Mouse (Mus musculus): Measurements from ENCODE around the gene Sgip1. TPM values are rescaled to one million over a fixed set of nuclear protein-coding genes. Genes with fewer than 3 reads are reported as not detected.

Gene Sgip1
- total RNA-seq (2014; fragmentation: Nextera tagmentation) (3.4 and 9.2 TPM in 2 replicates), total RNA-seq (2017) (10.4 and 17.0 TPM in 2 replicates)

GRCm38 (mm10) chr4:102741287-102741686, at the start of gene Sgip1:
Gene Sgip1, plus strand, starts transcription at chr4:102741297.
- ATAC-seq (replicated peaks; ENCODE audit: poor library complexity, severe bottlenecking) = peak; percentile 87

- ATAC-seq (replicated peaks; ENCODE audit: poor library complexity, severe bottlenecking) = peak; percentile 79
Measured at GRCm38 (mm10) chr4:102691402-102691801, 49.7 kb upstream of the Sgip1 start.

- ATAC-seq (replicated peaks; ENCODE audit: poor library complexity, severe bottlenecking) = no peak
Measured at GRCm38 (mm10) chr4:102697966-102698365, 43.1 kb upstream of the Sgip1 start.

GRCm38 (mm10) chr4:102711731-102712130, 29.4 kb upstream of the Sgip1 start:
- ATAC-seq (replicated peaks; ENCODE audit: poor library complexity, severe bottlenecking) = no peak

- ATAC-seq (replicated peaks; ENCODE audit: poor library complexity, severe bottlenecking) = no peak
Measured at GRCm38 (mm10) chr4:102715532-102715931, 25.6 kb upstream of the Sgip1 start.

- no peak for ATAC-seq (replicated peaks; ENCODE audit: poor library complexity, severe bottlenecking)
Measured at GRCm38 (mm10) chr4:102717123-102717828, 23.8 kb upstream of the Sgip1 start.

- peak; percentile 38; the same call in 1 of the 2 replicates for ATAC-seq (replicated peaks; ENCODE audit: poor library complexity, severe bottlenecking)
Measured at GRCm38 (mm10) chr4:102719535-102719934, 21.6 kb upstream of the Sgip1 start.

GRCm38 (mm10) chr4:102719951-102720350, 21.1 kb upstream of the Sgip1 start:
- peak; percentile 99 for ATAC-seq (replicated peaks; ENCODE audit: poor library complexity, severe bottlenecking)

GRCm38 (mm10) chr4:102724442-102724841, 16.7 kb upstream of the Sgip1 start:
- ATAC-seq (replicated peaks; ENCODE audit: poor library complexity, severe bottlenecking) = no peak

- no peak for ATAC-seq (replicated peaks; ENCODE audit: poor library complexity, severe bottlenecking)
Measured at GRCm38 (mm10) chr4:102730976-102731375, 10.1 kb upstream of the Sgip1 start.

- ATAC-seq (replicated peaks; ENCODE audit: poor library complexity, severe bottlenecking) = no peak
Measured at GRCm38 (mm10) chr4:102734022-102734657, 7.0 kb upstream of the Sgip1 start.

GRCm38 (mm10) chr4:102753334-102754090, 12.4 kb downstream of the Sgip1 start:
- peak; percentile 89 for ATAC-seq (replicated peaks; ENCODE audit: poor library complexity, severe bottlenecking)

GRCm38 (mm10) chr4:102759095-102759890, 18.2 kb downstream of the Sgip1 start:
- ATAC-seq (replicated peaks; ENCODE audit: poor library complexity, severe bottlenecking) = peak; percentile 45

- peak; percentile 76 for ATAC-seq (replicated peaks; ENCODE audit: poor library complexity, severe bottlenecking)
Measured at GRCm38 (mm10) chr4:102760042-102760821, 19.1 kb downstream of the Sgip1 start.

- peak; percentile 74 for ATAC-seq (replicated peaks; ENCODE audit: poor library complexity, severe bottlenecking)
Measured at GRCm38 (mm10) chr4:102762075-102762474, 21.0 kb downstream of the Sgip1 start.

- ATAC-seq (replicated peaks; ENCODE audit: poor library complexity, severe bottlenecking) = no peak
Measured at GRCm38 (mm10) chr4:102769070-102769469, 28.0 kb downstream of the Sgip1 start.

GRCm38 (mm10) chr4:102769936-102770335, 28.8 kb downstream of the Sgip1 start:
- ATAC-seq (replicated peaks; ENCODE audit: poor library complexity, severe bottlenecking) = no peak

GRCm38 (mm10) chr4:102771598-102772357, 30.7 kb downstream of the Sgip1 start:
- peak; percentile 82 for ATAC-seq (replicated peaks; ENCODE audit: poor library complexity, severe bottlenecking)

GRCm38 (mm10) chr4:102773225-102773624, 32.1 kb downstream of the Sgip1 start:
- ATAC-seq (replicated peaks; ENCODE audit: poor library complexity, severe bottlenecking) = no peak

Measured in granulocyte monocyte progenitor cell, adult 5-6 weeks (primary cell).